Mouse (Mus musculus): Measurements from ENCODE around the gene Dock11.

Gene Dock11

DNA sequence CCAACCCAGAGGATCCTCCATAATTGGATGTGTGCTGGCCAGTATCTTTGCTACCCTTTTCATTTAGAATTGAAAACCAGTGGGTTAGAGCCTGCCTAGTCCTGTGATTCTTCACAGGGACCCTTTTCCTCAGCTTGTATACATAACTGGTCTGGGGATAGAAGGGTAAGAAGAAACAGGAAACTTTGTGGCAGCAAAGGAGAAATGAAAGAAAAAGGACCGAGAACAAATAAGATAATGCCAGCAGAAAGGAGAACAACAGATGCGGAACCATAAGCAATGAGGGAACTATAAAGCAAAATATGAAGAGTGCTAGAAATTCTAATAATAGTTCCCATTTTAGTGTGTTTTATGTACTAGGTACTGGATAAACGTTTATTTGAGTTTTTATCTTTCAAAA, 212.7 kb downstream of the Dock11 start:
- no peak for DNase-seq (ENCODE audit: low spot score)

DNA sequence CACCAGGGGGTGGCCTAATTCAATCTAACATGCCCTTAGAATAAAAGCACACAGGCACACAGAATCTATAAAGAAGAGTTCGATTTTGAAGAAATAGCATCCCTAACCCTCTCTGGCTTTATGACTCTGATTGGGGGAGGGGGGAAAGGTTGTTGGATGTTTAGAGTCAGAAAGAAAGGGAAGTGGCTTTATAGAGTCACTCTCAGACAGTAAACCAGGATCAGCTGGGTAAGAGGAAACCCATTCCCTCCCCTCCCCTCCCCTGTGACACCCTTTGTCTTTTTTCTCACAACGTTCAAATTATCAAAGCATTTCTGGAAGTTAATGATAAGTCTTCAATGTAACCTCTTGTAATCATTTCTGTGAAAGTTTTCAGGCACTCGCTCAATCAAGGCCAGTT, 220.0 kb downstream of the Dock11 start:
- no peak for DNase-seq (ENCODE audit: low spot score)

DNA sequence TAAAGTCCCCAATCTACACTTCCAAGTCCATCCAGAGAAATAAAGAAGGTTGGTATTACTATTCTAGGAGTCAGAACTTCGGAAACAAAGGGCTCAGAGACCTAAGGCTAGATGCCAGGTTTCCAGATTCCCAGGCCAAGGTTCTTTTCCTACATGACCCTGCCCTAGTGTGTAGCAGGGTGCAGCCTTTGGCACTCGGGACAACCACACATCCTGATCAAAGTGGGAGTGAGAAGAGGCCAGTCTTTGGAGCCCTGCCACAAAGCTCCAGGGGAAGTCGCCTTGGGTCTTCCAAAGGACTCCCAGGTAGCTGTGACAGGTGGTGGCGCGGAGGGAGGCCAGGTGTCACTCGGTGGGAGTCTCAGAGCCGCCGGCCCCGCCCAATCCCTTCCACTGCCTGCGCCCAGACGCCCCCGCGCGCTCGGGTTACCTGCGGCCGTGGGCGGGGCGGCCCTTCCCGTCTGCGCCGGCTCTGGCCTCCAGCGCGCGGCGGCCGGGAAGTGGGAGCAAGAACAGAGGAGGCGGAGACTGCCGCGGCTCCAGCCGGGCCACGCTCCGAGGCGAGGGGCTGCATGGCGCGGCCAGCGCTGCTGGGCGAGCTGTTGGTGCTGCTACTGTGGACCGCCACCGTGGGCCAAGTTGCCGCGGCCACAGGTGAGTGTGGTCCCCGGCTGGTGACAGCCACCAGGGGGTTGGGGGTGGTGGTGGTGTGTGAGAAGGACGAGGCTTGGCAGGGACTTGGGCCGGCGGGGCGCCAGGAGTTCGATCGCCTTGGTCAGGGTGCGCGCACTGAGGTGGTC, 223.2 kb downstream of the Dock11 start, which contains the start of gene Il13ra1:
Gene Il13ra1, plus strand, starts transcription at position 489 of the 800 bp plus-strand sequence.
- DNase-seq (ENCODE audit: low spot score): peak; percentile 42

DNA sequence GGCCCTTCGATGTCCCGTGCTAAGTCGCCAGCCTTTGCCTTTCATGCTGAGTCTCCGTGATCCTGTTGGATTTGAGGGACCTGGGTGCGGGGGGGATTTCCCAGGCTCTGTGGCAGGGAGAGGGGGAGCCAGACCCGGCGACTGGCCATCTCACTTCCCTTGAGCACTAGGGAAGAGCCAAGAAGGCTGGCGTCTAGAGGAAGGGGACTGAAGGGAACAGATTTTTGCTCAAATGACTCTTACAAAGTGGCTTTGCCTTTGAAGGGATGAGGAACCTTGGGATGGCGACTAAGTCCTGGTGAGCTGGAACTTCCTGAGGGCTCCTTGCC, 223.8 kb downstream of the Dock11 start:
- no peak for DNase-seq (ENCODE audit: low spot score)

DNA sequence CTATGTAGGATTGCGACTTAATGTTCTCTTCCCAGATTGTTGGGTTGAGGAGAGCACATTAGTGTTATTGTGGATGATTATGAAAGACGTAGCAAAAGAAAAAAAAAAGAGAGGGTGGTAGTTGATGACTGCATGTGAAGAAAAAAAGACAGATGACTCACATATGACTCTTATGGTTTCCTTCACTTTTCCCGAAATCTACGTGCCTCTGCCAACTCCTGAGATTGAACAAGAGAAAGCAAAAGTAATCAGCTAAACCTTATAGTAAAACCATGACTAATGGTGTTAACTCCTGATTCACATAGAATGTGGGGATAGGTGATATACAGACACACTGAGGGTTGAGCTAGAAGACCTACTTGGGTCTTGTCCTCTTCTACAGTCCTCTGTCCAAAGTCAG, 226.5 kb downstream of the Dock11 start:
- DNase-seq (ENCODE audit: low spot score): no peak

Measured in lung, postnatal 25 days (tissue).